Mouse (Mus musculus) layer of hippocampus, adult 11-12 months (tissue): ENCODE measurements at regions not wholly inside any gene's neighbourhood (a gene's known extent, or its start where the extent isn't known, plus 50 kb on each side); places are given as distances from the start of the nearest gene placed in this dataset.

Experiments used
- DNase-seq: peaks from one replicate; pipeline ENCODE4 v3.0.0; 2022; ENCODE audit warnings: low spot score

DNA sequence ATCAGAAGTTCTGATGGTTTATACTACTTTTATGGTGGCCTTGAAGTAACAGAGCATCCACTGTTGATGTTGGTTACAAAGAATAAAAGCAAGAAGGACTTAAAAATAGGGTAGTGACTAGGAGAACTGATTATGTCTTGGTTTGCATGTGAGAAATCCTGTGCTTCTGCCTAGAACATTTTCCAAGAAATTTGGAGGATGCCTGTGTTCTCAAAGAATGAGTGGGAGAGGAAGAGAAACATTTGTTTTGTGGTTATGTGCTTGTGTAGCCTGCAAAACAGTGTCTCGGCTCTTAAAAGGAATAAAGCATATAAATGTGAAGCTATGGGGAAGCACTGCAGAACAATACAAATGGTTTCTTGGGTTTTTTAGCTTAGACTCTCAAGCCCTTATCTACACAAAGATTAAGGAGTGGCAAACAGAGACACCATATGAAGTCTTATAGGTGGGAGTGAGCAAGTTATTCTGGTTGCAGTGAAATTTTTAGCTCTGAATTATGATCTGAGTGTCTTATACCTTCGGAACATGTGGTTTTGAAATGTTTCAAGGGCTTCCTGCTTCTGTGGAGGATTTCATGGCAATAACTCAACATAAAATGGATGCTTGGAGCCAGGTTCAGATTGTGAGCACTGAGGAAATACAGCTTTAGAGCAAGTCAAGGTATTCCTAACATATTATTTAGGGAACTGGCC lies 372.1 kb upstream of the Man1a start:
- DNase-seq = peak; percentile 4

DNA sequence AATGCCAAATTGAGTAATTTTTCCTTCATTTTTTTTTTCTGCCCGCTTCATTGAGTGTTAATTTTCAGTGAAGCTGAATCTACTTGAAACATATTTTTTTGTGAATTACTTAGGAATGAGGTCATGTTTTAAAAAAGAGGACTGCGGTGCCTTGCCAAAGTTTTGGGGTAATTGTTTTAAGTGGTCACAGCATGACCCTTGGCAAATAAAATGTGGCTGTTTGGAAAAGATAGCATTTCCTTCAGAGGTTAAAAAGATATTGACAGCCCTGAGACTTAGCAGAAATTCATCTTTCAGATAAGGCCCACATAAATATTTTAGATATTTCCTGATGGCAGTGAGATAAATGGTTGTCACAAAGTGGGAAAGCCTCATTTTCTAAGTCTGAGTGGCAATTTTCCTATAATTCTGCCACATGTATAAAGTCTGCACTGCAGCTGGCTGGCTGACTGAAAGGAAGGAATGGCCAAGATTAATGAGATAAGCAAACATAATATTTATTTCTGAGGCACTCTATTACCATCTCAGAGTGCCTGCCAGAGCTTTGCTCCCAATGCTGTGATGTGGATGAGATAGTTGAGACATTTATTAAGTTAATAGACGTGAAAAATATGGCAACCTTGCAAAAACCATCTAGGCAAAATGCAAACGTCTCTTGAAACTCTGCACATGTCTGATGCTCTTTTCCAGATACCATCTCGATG lies 327.0 kb upstream of the Man1a start:
- no peak for DNase-seq

DNA sequence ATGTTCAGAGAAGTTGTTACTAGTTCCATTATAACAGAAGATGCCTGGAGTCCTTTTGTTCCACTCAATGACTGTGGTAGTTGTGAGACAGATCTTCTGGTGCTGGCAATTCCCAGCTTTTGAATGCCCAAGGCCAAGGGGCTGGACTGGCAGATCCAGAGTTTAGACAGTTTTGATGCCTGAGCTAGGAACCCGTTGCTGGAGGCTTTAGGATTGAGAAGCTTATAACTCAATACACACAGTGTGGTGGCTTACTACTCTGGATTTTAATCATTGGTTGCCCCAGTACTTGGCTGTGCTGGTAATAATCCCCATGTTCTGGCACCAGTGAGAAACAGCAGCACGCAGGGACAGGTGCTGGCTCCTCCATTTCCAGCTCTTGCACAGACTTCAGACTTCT lies 307.3 kb upstream of the Man1a start:
- DNase-seq = no peak

DNA sequence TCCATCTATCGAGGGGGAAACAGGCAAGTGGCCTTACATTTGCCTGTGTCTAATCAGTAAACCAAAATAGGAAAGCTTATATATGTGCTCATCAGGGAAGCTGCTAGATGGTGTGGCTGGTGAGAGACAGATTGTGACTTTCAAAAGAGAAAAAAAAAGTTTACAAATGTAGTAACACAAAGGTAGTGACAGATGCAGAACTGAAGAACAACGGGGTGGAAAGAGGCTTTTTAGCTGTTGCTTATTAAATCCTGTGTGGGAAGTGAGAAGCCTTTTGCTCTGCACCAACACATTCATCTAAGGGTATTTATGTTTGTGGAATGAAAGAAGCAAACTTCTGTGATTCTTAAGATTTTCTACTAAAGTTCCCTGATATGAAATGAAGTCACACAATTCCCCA lies 305.1 kb upstream of the Man1a start:
- peak; percentile 5 for DNase-seq

DNA sequence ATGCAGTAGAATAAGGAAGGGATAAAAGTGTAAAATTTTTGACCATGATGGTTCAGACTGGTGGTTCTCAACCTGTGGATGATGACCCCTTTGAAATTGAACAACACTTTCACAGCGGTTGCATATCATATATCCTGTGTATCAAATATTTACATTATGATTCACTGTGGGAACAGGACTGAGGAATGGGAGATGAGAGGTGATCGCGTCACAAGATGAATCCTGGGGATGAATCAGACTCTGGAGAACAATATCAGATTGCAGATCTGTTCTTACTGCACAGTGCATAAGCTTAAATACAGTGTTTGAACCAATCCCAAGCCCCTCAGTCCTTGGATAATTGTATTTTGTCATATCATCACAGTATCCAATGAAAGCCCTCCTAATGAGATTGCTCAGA lies 292.7 kb upstream of the Man1a start:
- no peak for DNase-seq

DNA sequence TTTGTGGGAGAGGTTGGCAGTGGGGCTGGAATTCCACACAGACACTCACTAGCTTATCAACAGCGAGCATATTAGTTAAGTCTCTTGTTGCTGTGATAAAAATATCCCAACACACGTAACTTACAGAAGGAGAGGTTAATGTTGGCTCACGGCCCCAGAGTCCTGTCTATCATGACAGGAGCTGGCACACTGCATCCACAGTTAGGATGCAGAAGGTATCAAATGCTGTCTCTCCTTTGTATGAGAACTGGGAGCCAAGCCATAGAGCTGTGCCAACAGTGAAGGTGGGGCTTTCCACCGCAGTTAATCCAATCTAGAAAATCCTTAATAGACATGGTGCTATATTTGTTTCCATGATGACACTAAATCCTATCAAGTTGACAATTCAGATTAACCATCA lies 288.9 kb upstream of the Man1a start:
- no peak for DNase-seq

DNA sequence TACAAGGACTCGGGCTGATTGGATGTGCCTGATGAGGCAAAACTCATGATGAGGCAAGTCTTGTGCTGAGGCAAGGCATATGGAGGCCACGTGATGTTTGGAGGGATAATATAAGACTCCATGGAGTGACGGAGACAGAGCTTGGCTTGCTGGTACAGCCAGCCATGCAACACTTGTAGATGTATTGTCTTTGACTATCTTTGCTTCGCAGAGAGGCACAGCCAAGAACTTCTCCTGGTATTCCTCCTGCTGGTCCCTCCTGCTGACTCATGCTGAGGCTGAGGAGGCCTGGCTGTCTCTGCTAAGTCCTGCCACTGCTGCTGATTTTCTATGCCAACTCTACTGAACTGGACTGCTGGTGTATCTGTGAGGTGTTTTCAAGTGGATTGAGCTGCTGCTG lies 260.8 kb upstream of the Man1a start:
- no peak for DNase-seq
